Mouse (Mus musculus) CH12.LX (cell line): ENCODE data around the gene Hdac5. TPM values are rescaled to one million over a fixed set of nuclear protein-coding genes. Genes with fewer than 3 reads are reported as not detected.

ENCODE experiments used
- DNase-seq: peaks from one replicate; pipeline ENCODE4 v3.0.0-alpha.2; 2013; ENCODE audit errors: extremely low read depth
- H3K27ac ChIP-seq: 2 replicates; pipeline ENCODE4 v1.5.1; 2012; ENCODE audit warnings: low read depth, mild to moderate bottlenecking, control low read depth, moderate library complexity; ENCODE audit not compliant: insufficient read depth
- H3K27me3 ChIP-seq: replicated peaks from 2 replicates; pipeline ENCODE3; 2012; ENCODE audit warnings: inconsistent platforms
- H3K36me3 ChIP-seq, 2 experiments: replicated peaks in 1 of 2; 2 replicates each; pipeline versions ENCODE3 to v1.6.1; 2012; ENCODE audit warnings: inconsistent platforms in 1 of 2, low read length in 1 of 2, mild to moderate bottlenecking in 1 of 2, mixed read lengths in 1 of 2, moderate library complexity in 1 of 2; ENCODE audit not compliant: control insufficient read depth in 1 of 2, insufficient read depth in 1 of 2
- H3K4me1 ChIP-seq, 2 experiments: 2 replicates each; pipeline ENCODE4 v1.6.1; 2012; ENCODE audit warnings: inconsistent platforms in 1 of 2, moderate library complexity in 1 of 2; ENCODE audit not compliant: insufficient read depth in 2 of 2, control insufficient read depth in 1 of 2
- H3K4me2 ChIP-seq: 2 replicates; pipeline ENCODE4 v1.6.1; 2012; ENCODE audit warnings: low read depth, mild to moderate bottlenecking, control low read depth; ENCODE audit not compliant: poor library complexity, insufficient read depth, severe bottlenecking
- H3K4me3 ChIP-seq, 3 experiments: fragments of 150-350 bp in 1 of 3; sonication (generic) in 1 of 3; replicated peaks in 1 of 3; 2 replicates each; pipeline versions ENCODE3 to v1.5.1; 2011 to 2012; ENCODE audit warnings: low read depth in 2 of 3, low read length in 2 of 3, mild to moderate bottlenecking in 2 of 3, moderate library complexity in 2 of 3, control low read depth in 1 of 3, improper control_type of control experiment in 1 of 3, inconsistent platforms in 1 of 3, mixed read lengths in 1 of 3; ENCODE audit not compliant: poor library complexity in 1 of 3
- H3K79me2 ChIP-seq: replicated peaks from 2 replicates; pipeline ENCODE4 v1.6.1; 2012; ENCODE audit warnings: mild to moderate bottlenecking, moderate library complexity; ENCODE audit not compliant: control insufficient read depth, poor library complexity, insufficient read depth, severe bottlenecking; ENCODE audit errors: extremely low read depth
- H3K9ac ChIP-seq: 2 replicates; pipeline ENCODE4 v1.6.1; 2012; ENCODE audit warnings: low read depth, mild to moderate bottlenecking, control low read depth, moderate library complexity; ENCODE audit not compliant: insufficient read depth
- H3K9me3 ChIP-seq: replicated peaks from 2 replicates; pipeline ENCODE3; 2012; ENCODE audit warnings: low read length, inconsistent platforms, mixed read lengths
- BHLHE40 ChIP-seq: IDR thresholded peaks from 2 replicates; pipeline ENCODE4 v1.6.1; 2011; ENCODE audit warnings: mild to moderate bottlenecking, low read depth, low read length, improper control_type of control experiment
- CHD1 ChIP-seq: IDR thresholded peaks from 2 replicates; pipeline ENCODE4 v1.6.1; 2012; ENCODE audit warnings: low read depth, low read length, improper control_type of control experiment, inconsistent platforms
- CHD2 ChIP-seq: IDR thresholded peaks from 2 replicates; pipeline ENCODE4 v1.6.1; 2011; ENCODE audit warnings: low read length, improper control_type of control experiment
- CTCF ChIP-seq, 2 experiments: IDR thresholded peaks in 1 of 2; conservative IDR thresholded peaks in 1 of 2; 2 replicates each; pipeline ENCODE4 v1.5.1; 2011 to 2012; ENCODE audit warnings: low read depth in 2 of 2, low read length in 2 of 2, improper control_type of control experiment in 1 of 2, inconsistent platforms in 1 of 2, mild to moderate bottlenecking in 1 of 2, moderate library complexity in 1 of 2
- ELF1 ChIP-seq: IDR thresholded peaks from 2 replicates; pipeline ENCODE4 v1.6.1; 2014; ENCODE audit warnings: low read depth, mild to moderate bottlenecking, inconsistent platforms, low read length, improper control_type of control experiment
- ETS1 ChIP-seq: conservative IDR thresholded peaks from 2 replicates; pipeline ENCODE4 v1.6.1; 2012; ENCODE audit warnings: low read depth, mild to moderate bottlenecking, inconsistent platforms, low read length, improper control_type of control experiment, moderate library complexity
- HCFC1 ChIP-seq: IDR thresholded peaks from 2 replicates; pipeline ENCODE4 v1.6.1; 2012; ENCODE audit warnings: low read depth, mild to moderate bottlenecking, inconsistent platforms, low read length, improper control_type of control experiment
- IRF4 ChIP-seq: IDR thresholded peaks from 2 replicates; pipeline ENCODE4 v1.6.1; 2014; ENCODE audit warnings: low read depth, mild to moderate bottlenecking, inconsistent platforms, low read length, improper control_type of control experiment
- JUN ChIP-seq: IDR thresholded peaks from 2 replicates; pipeline ENCODE4 v1.6.1; 2011; ENCODE audit warnings: low read depth, mild to moderate bottlenecking, low read length, improper control_type of control experiment, moderate library complexity; ENCODE audit not compliant: insufficient read depth
- JUND ChIP-seq: conservative IDR thresholded peaks from 2 replicates; pipeline ENCODE4 v1.6.1; 2011; ENCODE audit warnings: low read depth, low read length, improper control_type of control experiment
- MAFK ChIP-seq: IDR thresholded peaks from 2 replicates; pipeline ENCODE4 v1.6.1; 2011; ENCODE audit warnings: low read length, improper control_type of control experiment; ENCODE audit not compliant: insufficient replicate concordance
- NELFE ChIP-seq: IDR thresholded peaks from 2 replicates; pipeline ENCODE4 v1.6.1; 2011; ENCODE audit warnings: low read depth, low read length, improper control_type of control experiment
- PAX5 ChIP-seq: IDR thresholded peaks from 2 replicates; pipeline ENCODE4 v1.6.1; 2012; ENCODE audit warnings: low read length, inconsistent platforms, mixed read lengths
- POLR2A ChIP-seq: IDR thresholded peaks from 2 replicates; pipeline ENCODE4 v1.6.1; 2011; ENCODE audit warnings: low read depth, mild to moderate bottlenecking, improper control_type of control experiment, low read length
- POLR2AphosphoS2 ChIP-seq: IDR thresholded peaks from 2 replicates; pipeline ENCODE4 v1.6.1; 2011; ENCODE audit warnings: low read depth, low read length, improper control_type of control experiment
- SIN3A ChIP-seq: IDR thresholded peaks from 2 replicates; pipeline ENCODE4 v1.6.1; 2012; ENCODE audit warnings: low read length, improper control_type of control experiment, inconsistent platforms
- SMC3 ChIP-seq: IDR thresholded peaks from 2 replicates; pipeline ENCODE4 v1.6.1; 2011; ENCODE audit warnings: low read depth, low read length, improper control_type of control experiment
- UBTF ChIP-seq: IDR thresholded peaks from 2 replicates; pipeline ENCODE4 v1.6.1; 2012; ENCODE audit warnings: low read depth, mild to moderate bottlenecking, inconsistent platforms, low read length, improper control_type of control experiment, moderate library complexity
- USF1 ChIP-seq: IDR thresholded peaks from 2 replicates; pipeline ENCODE4 v1.6.1; 2014; ENCODE audit warnings: low read depth, mild to moderate bottlenecking, inconsistent platforms, low read length, improper control_type of control experiment
- ZMIZ1 ChIP-seq: IDR thresholded peaks from 2 replicates; pipeline ENCODE4 v1.6.1; 2012; ENCODE audit warnings: low read depth, mild to moderate bottlenecking, inconsistent platforms, low read length, improper control_type of control experiment
- ZNF384 ChIP-seq: IDR thresholded peaks from 2 replicates; pipeline ENCODE4 v1.6.1; 2012; ENCODE audit warnings: low read depth, low read length, improper control_type of control experiment, inconsistent platforms
- dilution Hi-C: fragments of 300-500 bp; cut with MboI; formaldehyde crosslinking; loops from 2 replicates; pipeline ENCODE4 v1.14.3; 2020; ENCODE audit warnings: low sequenced_read_pairs; ENCODE audit not compliant: extremely low pct_unique_long_range_greater_than_20kb, extremely low pct_ligation_motif_present
- in situ Hi-C: fragments of 300-500 bp; cut with MboI; formaldehyde crosslinking; loops from 3 replicates; pipeline ENCODE4 v1.14.3; 2019; ENCODE audit warnings: low sequenced_read_pairs, low pct_ligation_motif_present, low pct_unique_long_range_greater_than_20kb, mixed read lengths
- polyA plus RNA-seq: library from polyadenylated mRNA; unstranded; fragments of >175 nt; gene quantifications from 2 replicates; pipeline ENCODE4 v1.2.1, GENCODE M21; 2012; ENCODE audit warnings: low read depth; ENCODE audit not compliant: insufficient read length
- total RNA-seq, 2 experiments: library from RNA; depleted of rRNA; stranded (reverse); fragments of 300-350 nt in 1 of 2; fragments of >200 nt in 1 of 2; gene quantifications; 2 replicates each; pipeline ENCODE4 v1.2.3; 2012 to 2014

The Hdac5 gene
- total and polyA plus RNA-seq, 3 experiments: 24.9 to 49.6 (median 46.4) TPM

GRCm38 (mm10) chr11:102248630-102249230, 18.8 kb upstream of the Hdac5 start, which contains the start of gene BC030867 (continued):
- TF ChIP-seq USF1 (no peak), SIN3A (peak; percentile 100), POLR2A (peak; percentile 89), ETS1 (no peak), MAFK (no peak), HCFC1 (peak; percentile 79), JUND (no peak), CHD2 (no peak), ELF1 (peak; percentile 90), NELFE (peak; percentile 81)

GRCm38 (mm10) chr11:102246871-102247270, 16.9 kb upstream of the Hdac5 start:
- no peak for DNase-seq

GRCm38 (mm10) chr11:102246273-102246635, 16.3 kb upstream of the Hdac5 start:
- H3K27me3 ChIP-seq: peaks cover 21% of the 10 kb centered on the region
- H3K79me2 ChIP-seq: peaks cover 3% of the 10 kb centered on the region; the same call in 1 of the 2 replicates
- TF ChIP-seq MAFK (no peak), POLR2A (no peak), PAX5 (no peak)
- no peak overlapping the region for H3K27ac ChIP-seq
- no peak overlapping the region for H3K9ac ChIP-seq
- peaks cover 8 to 28% of the 10 kb centered on the region in 2 experiments for H3K4me1 ChIP-seq
- H3K4me3 ChIP-seq: no peak overlapping the region
- dilution Hi-C loops (no loop called here), in situ Hi-C loops (no loop called here)
- peaks cover 11% of the 10 kb centered on the region for H3K9me3 ChIP-seq
- no peak overlapping the region for H3K4me2 ChIP-seq
- peaks cover 0 to 9% of the 10 kb centered on the region in 2 experiments for H3K36me3 ChIP-seq
- DNase-seq: no peak

More at GRCm38 (mm10) chr11:102246871-102247270, 16.9 kb upstream of the Hdac5 start:
- dilution Hi-C loops: no loop called here
- Histone ChIP-seq H3K9ac (no peak overlapping the region), H3K4me3 (no peak overlapping the region), H3K9me3 (peaks cover 6% of the 10 kb centered on the region), H3K4me1 (peaks cover 8 to 28% of the 10 kb centered on the region in 2 experiments), H3K36me3 (peaks cover 3 to 15% of the 10 kb centered on the region in 2 experiments), H3K4me2 (no peak overlapping the region), H3K79me2 (peaks cover 3% of the 10 kb centered on the region; the same call in 1 of the 2 replicates), H3K27me3 (peaks cover 19% of the 10 kb centered on the region), H3K27ac (no peak overlapping the region)
- TF ChIP-seq SMC3 (peak; percentile 18; the same call in 1 of the 2 replicates), ELF1 (no peak), CTCF (conservative IDR thresholded peaks at IDR 0.05 in 1 of 2, IDR thresholded peaks at IDR 0.05 in 1 of 2; ENCODE audit: low read depth in 2 of 2, low read length in 2 of 2) (peak in 1 of 2 experiments; percentile 47; a peak in 2 of 4 replicates), BHLHE40 (no peak), ZNF384 (0 out of 2 replicates have a peak, but pooled peaks have one; percentile 13), POLR2AphosphoS2 (no peak), JUN (no peak), UBTF (no peak), IRF4 (no peak), ZMIZ1 (no peak), CHD1 (no peak), ETS1 (no peak)
- in situ Hi-C loops: no loop called here
